In the genomic region with DNA sequence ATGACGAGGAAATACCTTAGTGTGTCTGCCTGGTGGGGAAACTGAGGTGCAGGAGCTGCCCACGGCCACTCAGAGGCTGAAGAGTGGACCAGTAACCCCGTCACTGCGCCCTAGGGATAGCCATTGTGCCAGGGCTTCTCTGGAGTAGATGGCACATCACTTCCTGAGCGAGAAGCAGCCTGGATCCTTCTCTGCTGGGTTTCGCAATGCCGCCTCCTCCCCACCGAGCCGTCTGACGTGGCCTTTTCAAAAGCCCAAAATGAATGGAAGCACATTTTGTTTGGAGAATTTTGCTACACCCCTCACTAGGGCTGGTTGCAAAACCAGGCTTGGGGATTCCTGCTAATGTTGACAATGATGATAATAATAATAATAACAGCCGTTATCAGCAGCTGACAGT, we compare ENCODE assay signal across 10 mouse cellular contexts. TPM values are rescaled to one million over a fixed set of nuclear protein-coding genes. Genes with fewer than 3 reads are reported as not detected.
DNase-seq lines count a peak whose midpoint lies in the region; ATAC-seq and TF ChIP-seq lines count a peak whose summit lies in the region.
"Had no signal": no experiment of that assay in that cellular context is flagged by ENCODE, and none has a peak within 500 bp of the region (broad histone marks: within the 10 kb centered on the region; RNA-seq: fewer than 3 reads in every experiment).

No protein-coding gene starts in this region.

- peak overlapping the region; percentile 11; the same call in 1 of the 2 replicates for H3K4me2 ChIP-seq in forebrain, postnatal 0 days (ENCODE audit: low read depth)
- peak overlapping the region; percentile 26; the same call in 1 of the 2 replicates for H3K4me2 ChIP-seq in midbrain, postnatal 0 days (ENCODE audit: low read depth, low read length, poor library complexity, severe bottlenecking)
- H3K4me2 ChIP-seq in midbrain, embryonic 16.5 days (ENCODE audit: low read length): no peak overlapping the region
- H3K4me2 ChIP-seq in intestine, postnatal 0 days (replicated peaks; ENCODE audit: low read depth): no peak overlapping the region
- H3K4me2 ChIP-seq in midbrain, embryonic 11.5 days: no peak overlapping the region
- H3K4me2 ChIP-seq: hindbrain, embryonic 15.5 days; neural tube, embryonic 13.5 days had no signal

- no peaks in the 10 kb centered on the region for H3K36me3 ChIP-seq in forebrain, postnatal 0 days (ENCODE audit: insufficient read depth)
- no peaks in the 10 kb centered on the region for H3K36me3 ChIP-seq in forebrain, embryonic 10.5 days (replicated peaks)
- no peaks in the 10 kb centered on the region for H3K36me3 ChIP-seq in midbrain, postnatal 0 days (ENCODE audit: insufficient read depth, low read length)
- no peaks in the 10 kb centered on the region for H3K36me3 ChIP-seq in midbrain, embryonic 16.5 days (ENCODE audit: control insufficient read depth, insufficient read depth, low read length)
- H3K36me3 ChIP-seq in intestine, postnatal 0 days (ENCODE audit: control insufficient read depth, insufficient read depth): no peaks in the 10 kb centered on the region
- no peaks in the 10 kb centered on the region for H3K36me3 ChIP-seq in midbrain, embryonic 11.5 days (ENCODE audit: control insufficient read depth, insufficient read depth, low read length)
- H3K36me3 ChIP-seq: hindbrain, embryonic 15.5 days; neural tube, embryonic 13.5 days had no signal

- H3K27ac ChIP-seq in forebrain, postnatal 0 days (ENCODE audit: low read depth, low read length): no peak overlapping the region
- H3K27ac ChIP-seq in forebrain, embryonic 10.5 days: no peak overlapping the region
- H3K27ac ChIP-seq in midbrain, postnatal 0 days (ENCODE audit: low read depth, low read length): no peak overlapping the region
- no peak overlapping the region for H3K27ac ChIP-seq in midbrain, embryonic 16.5 days (ENCODE audit: low read length)
- peak overlapping the region; percentile 71 for H3K27ac ChIP-seq in olfactory bulb, adult 2 months (ENCODE audit: insufficient read depth, low read depth, low read length)
- H3K27ac ChIP-seq in intestine, postnatal 0 days (ENCODE audit: low read depth, low read length): no peak overlapping the region
- H3K27ac ChIP-seq in midbrain, embryonic 11.5 days (ENCODE audit: low read depth, low read length): no peak overlapping the region
- H3K27ac ChIP-seq: hindbrain, embryonic 15.5 days; neural tube, embryonic 13.5 days had no signal

- DNase-seq in forebrain, postnatal 0 days: peak; percentile 24
- DNase-seq in forebrain, embryonic 10.5 days (ENCODE audit: extremely low spot score, low spot score): no peak
- peak; percentile 30 for DNase-seq in midbrain, postnatal 0 days (ENCODE audit: low spot score)
- peak; percentile 82 to 86 for DNase-seq in layer of hippocampus, adult 18-20 months (ENCODE audit: low spot score in 2 of 2)
- DNase-seq in midbrain, embryonic 11.5 days (ENCODE audit: low spot score, missing footprints): no peak

- no peak for TF ChIP-seq CTCF in forebrain, postnatal 0 days (IDR thresholded peaks at IDR 0.05; ENCODE audit: low read depth)
- TF ChIP-seq CTCF in midbrain, postnatal 0 days (IDR thresholded peaks at IDR 0.05): no peak
- no peak for TF ChIP-seq CTCF in olfactory bulb, adult 2 months (IDR thresholded peaks at IDR 0.05; ENCODE audit: insufficient read depth, low read depth, low read length)
- TF ChIP-seq CTCF in intestine, postnatal 0 days (IDR thresholded peaks at IDR 0.05; ENCODE audit: low read depth): no peak

- WGBS in forebrain, postnatal 0 days: 19% methylated on average over 11 of the region's 11 CpGs
- WGBS in forebrain, embryonic 10.5 days: 35% methylated on average over 11 of the region's 11 CpGs
- WGBS in midbrain, postnatal 0 days: 25% methylated on average over 11 of the region's 11 CpGs
- WGBS in midbrain, embryonic 16.5 days: 24% methylated on average over 11 of the region's 11 CpGs
- WGBS in olfactory bulb, adult 2 months: 12% methylated on average over 11 of the region's 11 CpGs
- 41% methylated on average over 11 of the region's 11 CpGs for WGBS in intestine, postnatal 0 days
- WGBS in midbrain, embryonic 11.5 days: 29% methylated on average over 11 of the region's 11 CpGs

- 0 out of 2 replicates have a peak, but pooled peaks cover 3% of the 10 kb centered on the region for H3K4me1 ChIP-seq in forebrain, postnatal 0 days (ENCODE audit: insufficient read depth)
- peaks cover 37% of the 10 kb centered on the region for H3K4me1 ChIP-seq in forebrain, embryonic 10.5 days
- H3K4me1 ChIP-seq in midbrain, postnatal 0 days (ENCODE audit: insufficient read depth, low read length): peaks cover 17% of the 10 kb centered on the region
- peaks cover 19% of the 10 kb centered on the region for H3K4me1 ChIP-seq in midbrain, embryonic 16.5 days (ENCODE audit: control insufficient read depth, insufficient read depth, low read length)
- H3K4me1 ChIP-seq in olfactory bulb, adult 2 months (ENCODE audit: control insufficient read depth, insufficient read depth, low read length): peaks cover 65% of the 10 kb centered on the region
- H3K4me1 ChIP-seq in intestine, postnatal 0 days (replicated peaks; ENCODE audit: control insufficient read depth, insufficient read depth, low read length): no peaks in the 10 kb centered on the region
- H3K4me1 ChIP-seq in midbrain, embryonic 11.5 days (ENCODE audit: control insufficient read depth, insufficient read depth, low read length): peaks cover 12% of the 10 kb centered on the region

- TF ChIP-seq POLR2A in olfactory bulb, adult 2 months (IDR thresholded peaks at IDR 0.05; ENCODE audit: insufficient read depth, low read depth, low read length): no peak

- H3K9ac ChIP-seq in forebrain, postnatal 0 days: no peak overlapping the region
- no peak overlapping the region for H3K9ac ChIP-seq in midbrain, postnatal 0 days (replicated peaks; ENCODE audit: low read length, poor library complexity, severe bottlenecking)
- no peak overlapping the region for H3K9ac ChIP-seq in midbrain, embryonic 16.5 days (ENCODE audit: low read depth, low read length)
- no peak overlapping the region for H3K9ac ChIP-seq in intestine, postnatal 0 days (ENCODE audit: low read depth, low read length)
- H3K9ac ChIP-seq in midbrain, embryonic 11.5 days (ENCODE audit: low read length): no peak overlapping the region
- H3K9ac ChIP-seq: hindbrain, embryonic 15.5 days; neural tube, embryonic 13.5 days had no signal

- ATAC-seq in forebrain, postnatal 0 days: no peak
- ATAC-seq in midbrain, postnatal 0 days (ENCODE audit: low FRiP score): no peak
- ATAC-seq in midbrain, embryonic 16.5 days: no peak
- ATAC-seq in intestine, postnatal 0 days: no peak
- ATAC-seq in midbrain, embryonic 11.5 days (ENCODE audit: low FRiP score): no peak

- no peaks in the 10 kb centered on the region for H3K27me3 ChIP-seq in forebrain, postnatal 0 days (ENCODE audit: insufficient read depth, low read length)
- peaks cover 65% of the 10 kb centered on the region for H3K27me3 ChIP-seq in forebrain, embryonic 10.5 days (ENCODE audit: poor library complexity, severe bottlenecking)
- H3K27me3 ChIP-seq in midbrain, postnatal 0 days (ENCODE audit: insufficient read depth, low read length): no peaks in the 10 kb centered on the region
- peaks cover 3% of the 10 kb centered on the region; the same call in 1 of the 2 replicates for H3K27me3 ChIP-seq in midbrain, embryonic 16.5 days (ENCODE audit: control insufficient read depth, insufficient read depth, low read depth, low read length)
- H3K27me3 ChIP-seq in intestine, postnatal 0 days (replicated peaks; ENCODE audit: control insufficient read depth, insufficient read depth, low read length): peaks cover 41% of the 10 kb centered on the region
- peaks cover 27% of the 10 kb centered on the region for H3K27me3 ChIP-seq in midbrain, embryonic 11.5 days (ENCODE audit: control insufficient read depth, insufficient read depth, low read length)

- no peaks in the 10 kb centered on the region for H3K9me3 ChIP-seq in forebrain, postnatal 0 days (ENCODE audit: low read length)
- no peaks in the 10 kb centered on the region for H3K9me3 ChIP-seq in forebrain, embryonic 10.5 days
- H3K9me3 ChIP-seq in midbrain, postnatal 0 days (ENCODE audit: low read length): no peaks in the 10 kb centered on the region
- H3K9me3 ChIP-seq in midbrain, embryonic 16.5 days (replicated peaks; ENCODE audit: control insufficient read depth, low read length, poor library complexity, severe bottlenecking): no peaks in the 10 kb centered on the region
- no peaks in the 10 kb centered on the region for H3K9me3 ChIP-seq in intestine, postnatal 0 days (ENCODE audit: control insufficient read depth)
- no peaks in the 10 kb centered on the region for H3K9me3 ChIP-seq in midbrain, embryonic 11.5 days (ENCODE audit: control insufficient read depth, low read length)
- H3K9me3 ChIP-seq: hindbrain, embryonic 15.5 days; neural tube, embryonic 13.5 days had no signal

- H3K4me3 ChIP-seq in forebrain, postnatal 0 days (ENCODE audit: low read depth, low read length): no peak overlapping the region
- no peak overlapping the region for H3K4me3 ChIP-seq in forebrain, embryonic 10.5 days
- no peak overlapping the region for H3K4me3 ChIP-seq in midbrain, postnatal 0 days (ENCODE audit: low read depth, low read length)
- H3K4me3 ChIP-seq in midbrain, embryonic 16.5 days (ENCODE audit: low read depth, low read length): no peak overlapping the region
- peak overlapping the region; percentile 33 for H3K4me3 ChIP-seq in olfactory bulb, adult 2 months (ENCODE audit: insufficient read depth, low read depth, low read length)
- H3K4me3 ChIP-seq in intestine, postnatal 0 days (ENCODE audit: low read depth, low read length): no peak overlapping the region
- no peak overlapping the region for H3K4me3 ChIP-seq in midbrain, embryonic 11.5 days (ENCODE audit: low read depth, low read length)
- H3K4me3 ChIP-seq: hindbrain, embryonic 15.5 days; neural tube, embryonic 13.5 days had no signal

RNA-seq across cellular contexts. Expression of a gene that starts 4.0 kb away (rescaled TPM):
- total RNA-seq in forebrain, postnatal 0 days (2014; rRNA removed): 218 and 235 TPM in 2 replicates
- polyA plus RNA-seq in forebrain, postnatal 0 days (2015; fragmentation: Nextera tagmentation; extraction: Ambion mirVana): 327 and 354 TPM in 2 replicates
- 117 and 126 TPM in 2 replicates for polyA plus RNA-seq in forebrain, embryonic 10.5 days (2016; fragmentation: Nextera tagmentation; extraction: Ambion mirVana)
- 188 and 246 TPM in 2 replicates for total RNA-seq in midbrain, postnatal 0 days (2014; rRNA removed)
- polyA plus RNA-seq in midbrain, postnatal 0 days (2015; fragmentation: Nextera tagmentation; extraction: Ambion mirVana): 224 and 240 TPM in 2 replicates
- polyA plus RNA-seq in midbrain, embryonic 16.5 days (2015; fragmentation: Nextera tagmentation; extraction: Ambion mirVana): 270 and 271 TPM in 2 replicates
- 100 to 1,000 TPM; 199 to 207 TPM for total RNA-seq in layer of hippocampus, adult 18-20 months (2021)
- not detected in 2 replicates for polyA plus RNA-seq in olfactory bulb, adult 2 months (2012; ENCODE audit: insufficient read depth, insufficient read length, low replicate concordance, missing spikeins)
- polyA plus RNA-seq in intestine, postnatal 0 days (2015; fragmentation: Nextera tagmentation; extraction: Ambion mirVana): 37.5 and 43.1 TPM in 2 replicates
- polyA plus RNA-seq in midbrain, embryonic 11.5 days (2014; fragmentation: Nextera tagmentation; extraction: Ambion mirVana): 127 and 136 TPM in 2 replicates

Comparison
In these comparisons a context has a peak if more than half of its experiments do, and no peak if none do; other contexts are left out.
1. DNase-seq: peak in forebrain, postnatal 0 days (single experiment), midbrain, postnatal 0 days (single experiment) and layer of hippocampus, adult 18-20 months (2 of 2); none in forebrain, embryonic 10.5 days (single experiment) and midbrain, embryonic 11.5 days (single experiment).
2. H3K4me2 ChIP-seq: peak in forebrain, postnatal 0 days (single experiment) and midbrain, postnatal 0 days (single experiment); none in midbrain, embryonic 16.5 days (single experiment), intestine, postnatal 0 days (single experiment) and midbrain, embryonic 11.5 days (single experiment).